Mouse (Mus musculus) heart, postnatal 0 days (tissue): ENCODE data around the gene Nfia.

Experiments used
- CTCF ChIP-seq: IDR thresholded peaks from 2 replicates; pipeline ENCODE4 v1.5.1; 2016; ENCODE audit warnings: antibody characterized with exemption, control low read depth, low read depth
- EP300 ChIP-seq: IDR thresholded peaks from 2 replicates; pipeline ENCODE4 v1.6.1; 2016; ENCODE audit warnings: antibody characterized with exemption, low read depth

DNA sequence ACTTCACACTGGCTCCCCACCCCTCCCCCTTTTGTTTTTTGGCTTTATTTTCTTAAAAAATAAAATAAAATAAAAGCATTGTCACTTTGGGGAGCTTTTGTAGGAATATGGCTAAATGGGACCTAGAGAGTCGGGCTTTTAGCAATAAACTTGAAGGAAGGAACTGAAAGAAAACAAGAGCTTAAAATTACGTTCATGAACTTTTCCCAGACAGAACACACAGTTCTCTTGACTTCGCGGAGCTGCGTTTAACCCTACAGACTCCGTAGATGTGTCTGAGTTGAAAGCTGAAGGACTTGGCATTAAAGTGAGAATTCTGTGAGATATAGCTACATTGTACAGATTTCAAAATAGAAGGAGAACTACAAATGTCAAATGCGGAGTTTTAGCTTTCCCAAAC, 96.9 kb downstream of the Nfia start:
- TF ChIP-seq EP300 (no peak), CTCF (no peak)
